Mouse (Mus musculus) lung, adult 2 months (tissue): Measurements from ENCODE around the gene Ptpra.

Experiments
- CTCF ChIP-seq: fragments of 200-500 bp; IDR thresholded peaks from 2 replicates; pipeline ENCODE4 v1.5.1; 2011; ENCODE audit warnings: mild to moderate bottlenecking, low read length, control low read depth; ENCODE audit not compliant: insufficient read depth
- POLR2A ChIP-seq: fragments of 200-500 bp; IDR thresholded peaks from 2 replicates; pipeline ENCODE4 v1.6.1; 2011; ENCODE audit warnings: low read depth, mild to moderate bottlenecking, control low read depth, low read length, borderline replicate concordance; ENCODE audit errors: extremely low read depth

DNA sequence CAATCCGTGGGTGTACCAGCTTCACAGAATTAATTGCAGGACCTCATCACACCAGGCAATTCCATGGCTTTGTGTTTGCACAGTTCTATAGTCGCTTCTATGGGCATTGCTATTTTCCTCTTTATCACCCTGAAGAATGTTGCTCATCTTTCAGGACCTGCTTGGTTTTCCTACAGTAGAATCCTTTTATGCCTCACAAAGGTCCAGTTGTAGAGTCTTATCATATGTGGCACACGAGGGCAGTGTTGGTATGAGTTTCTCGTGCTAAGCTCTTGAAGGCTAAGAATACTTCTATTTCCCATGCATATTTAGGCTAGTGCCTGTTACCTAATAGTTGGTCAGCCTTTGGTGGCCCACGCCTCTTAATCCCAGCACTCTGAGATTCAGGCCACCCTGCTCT, 25.0 kb upstream of the Ptpra start:
- TF ChIP-seq CTCF (no peak), POLR2A (no peak)
